Mouse (Mus musculus) midbrain, postnatal 0 days (tissue): ENCODE data around the gene Angpt4. TPM values are rescaled to one million over a fixed set of nuclear protein-coding genes. Genes with fewer than 3 reads are reported as not detected.

Experiments
- ATAC-seq: fragments of 200-750 bp; cut with Nextera tagmentation; 2 replicates; pipeline ENCODE4 v1.8.0; 2017; ENCODE audit warnings: moderate number of reproducible peaks, mild to moderate bottlenecking, moderate TSS enrichment, moderate library complexity; ENCODE audit not compliant: low FRiP score
- DNase-seq: peaks from one replicate; pipeline ENCODE4 v3.0.0-alpha.2; 2015; ENCODE audit warnings: low spot score
- H3K27ac ChIP-seq: fragments of 300-500 bp; sonication (generic); 2 replicates; pipeline ENCODE4 v1.5.1; 2014; ENCODE audit warnings: low read depth, mild to moderate bottlenecking, low read length, mixed read lengths
- H3K27me3 ChIP-seq: fragments of 300-500 bp; sonication (generic); 2 replicates; pipeline ENCODE4 v1.6.1; 2014; ENCODE audit warnings: low read length, control low read depth, mixed read lengths; ENCODE audit not compliant: insufficient read depth
- H3K36me3 ChIP-seq: fragments of 300-500 bp; sonication (generic); 2 replicates; pipeline ENCODE4 v1.6.1; 2014; ENCODE audit warnings: low read length, control low read depth, mixed read lengths; ENCODE audit not compliant: insufficient read depth
- H3K4me1 ChIP-seq: fragments of 300-500 bp; sonication (generic); 2 replicates; pipeline ENCODE4 v1.6.1; 2014; ENCODE audit warnings: mild to moderate bottlenecking, control low read depth, antibody characterized with exemption, low read length, mixed read lengths; ENCODE audit not compliant: insufficient read depth
- H3K4me2 ChIP-seq: fragments of 300-500 bp; sonication (generic); 2 replicates; pipeline ENCODE4 v1.6.1; 2014; ENCODE audit warnings: low read depth, mild to moderate bottlenecking, low read length, mixed read lengths; ENCODE audit not compliant: poor library complexity, severe bottlenecking
- H3K4me3 ChIP-seq: fragments of 300-500 bp; sonication (generic); 2 replicates; pipeline ENCODE4 v1.5.1; 2014; ENCODE audit warnings: low read depth, mild to moderate bottlenecking, low read length, moderate library complexity
- H3K9ac ChIP-seq: fragments of 300-500 bp; sonication (generic); replicated peaks from 2 replicates; pipeline ENCODE4 v1.6.1; 2014; ENCODE audit warnings: mild to moderate bottlenecking, low read length, moderate library complexity, mixed read lengths; ENCODE audit not compliant: poor library complexity, severe bottlenecking
- H3K9me3 ChIP-seq: fragments of 300-500 bp; sonication (generic); 2 replicates; pipeline ENCODE4 v1.6.1; 2016; ENCODE audit warnings: low read length, control low read depth
- CTCF ChIP-seq: IDR thresholded peaks from 2 replicates; pipeline ENCODE4 v1.5.1; 2016; ENCODE audit warnings: antibody characterized with exemption, mild to moderate bottlenecking
- WGBS: fragments of 180-500 bp; shearing (Covaris S2); extraction: QIAGEN DNeasy Blood & Tissue Kit; methylation state at CpG from one replicate; pipeline ENCODE4 v1.1.7; 2014; 5-methylcytosine and 5-hydroxymethylcytosine counted together
- polyA plus RNA-seq: library from polyadenylated mRNA; unstranded; fragments of >200 nt; fragmentation: Nextera tagmentation; extraction: Ambion mirVana; gene quantifications from 2 replicates; pipeline ENCODE4 v1.2.1, GENCODE M21; 2015
- total RNA-seq: library from RNA; depleted of rRNA; stranded (reverse); fragments of >200 nt; gene quantifications from 2 replicates; pipeline ENCODE4 v1.2.3, GENCODE M21; 2014

The Angpt4 gene
- total and polyA plus RNA-seq, 2 experiments from 2014 or later: 0.25 to 0.38 TPM

- H3K36me3 ChIP-seq: no peaks in the 10 kb centered on the region
- H3K9ac ChIP-seq: no peak overlapping the region
- ATAC-seq: no peak
- no peak for TF ChIP-seq CTCF
- no peaks in the 10 kb centered on the region for H3K9me3 ChIP-seq
- no peak overlapping the region for H3K4me2 ChIP-seq
- H3K4me1 ChIP-seq: no peaks in the 10 kb centered on the region
- H3K27ac ChIP-seq: no peak overlapping the region
- DNase-seq: no peak
- H3K4me3 ChIP-seq: no peak overlapping the region
- H3K27me3 ChIP-seq: no peaks in the 10 kb centered on the region
- WGBS: 93% methylated on average over 11 of the region's 11 CpGs
Measured at GRCm38 (mm10) chr2:151927103-151927502, 16.1 kb downstream of the Angpt4 start.

- TF ChIP-seq CTCF: peak; percentile 85
- DNase-seq (peak; percentile 49), ATAC-seq (no peak)
- Histone ChIP-seq H3K4me3 (no peak overlapping the region), H3K4me2 (no peak overlapping the region), H3K27me3 (no peaks in the 10 kb centered on the region), H3K27ac (no peak overlapping the region), H3K4me1 (no peaks in the 10 kb centered on the region), H3K36me3 (no peaks in the 10 kb centered on the region), H3K9me3 (no peaks in the 10 kb centered on the region), H3K9ac (no peak overlapping the region)
- WGBS: 27% methylated on average over 7 of the region's 7 CpGs
Measured at GRCm38 (mm10) chr2:151930389-151931074, 19.5 kb downstream of the Angpt4 start.

- 27% methylated on average over 3 of the region's 3 CpGs for WGBS
- no peaks in the 10 kb centered on the region for H3K9me3 ChIP-seq
Measured at GRCm38 (mm10) chr2:151937893-151938292, 26.9 kb downstream of the Angpt4 start.

GRCm38 (mm10) chr2:151938780-151939200 is 27.8 kb downstream of the Angpt4 start:
- TF ChIP-seq CTCF: no peak
- H3K4me2 ChIP-seq: no peak overlapping the region
- H3K9me3 ChIP-seq: no peaks in the 10 kb centered on the region
- no peak overlapping the region for H3K4me3 ChIP-seq
- H3K27me3 ChIP-seq: no peaks in the 10 kb centered on the region
- ATAC-seq: no peak
- peak; percentile 35 for DNase-seq
- H3K9ac ChIP-seq: no peak overlapping the region
- no peaks in the 10 kb centered on the region; the same call in 1 of the 2 replicates for H3K4me1 ChIP-seq
- H3K27ac ChIP-seq: no peak overlapping the region
- 70% methylated on average over 11 of the region's 11 CpGs for WGBS
- H3K36me3 ChIP-seq: no peaks in the 10 kb centered on the region

More at GRCm38 (mm10) chr2:151937893-151938292, 26.9 kb downstream of the Angpt4 start:
- no peak overlapping the region for H3K4me2 ChIP-seq
- ATAC-seq (no peak), DNase-seq (peak; percentile 53)
- H3K36me3 ChIP-seq: no peaks in the 10 kb centered on the region
- H3K9ac ChIP-seq: no peak overlapping the region
- H3K27me3 ChIP-seq: no peaks in the 10 kb centered on the region
- H3K27ac ChIP-seq: no peak overlapping the region
- H3K4me1 ChIP-seq: no peaks in the 10 kb centered on the region; the same call in 1 of the 2 replicates
- no peak for TF ChIP-seq CTCF
- no peak overlapping the region for H3K4me3 ChIP-seq

GRCm38 (mm10) chr2:151939651-151940420 is 28.8 kb downstream of the Angpt4 start:
- Histone ChIP-seq H3K9ac (no peak overlapping the region), H3K27me3 (no peaks in the 10 kb centered on the region), H3K4me3 (no peak overlapping the region), H3K36me3 (no peaks in the 10 kb centered on the region), H3K9me3 (no peaks in the 10 kb centered on the region), H3K4me1 (no peaks in the 10 kb centered on the region; the same call in 1 of the 2 replicates), H3K4me2 (no peak overlapping the region), H3K27ac (no peak overlapping the region)
- no peak for DNase-seq
- no peak for TF ChIP-seq CTCF
- 83% methylated on average over 5 of the region's 5 CpGs for WGBS
- no peak for ATAC-seq

- 53% methylated on average over 2 of the region's 2 CpGs for WGBS
- Histone ChIP-seq H3K9me3 (no peaks in the 10 kb centered on the region), H3K27ac (no peak overlapping the region), H3K4me2 (no peak overlapping the region), H3K27me3 (no peaks in the 10 kb centered on the region), H3K36me3 (no peaks in the 10 kb centered on the region), H3K4me3 (no peak overlapping the region), H3K9ac (no peak overlapping the region), H3K4me1 (no peaks in the 10 kb centered on the region; the same call in 1 of the 2 replicates)
- peak; percentile 60 for TF ChIP-seq CTCF
- ATAC-seq (no peak), DNase-seq (no peak)
Measured at GRCm38 (mm10) chr2:151941269-151941668, 30.3 kb downstream of the Angpt4 start.
